Mouse (Mus musculus) neural tube, embryonic 15.5 days (tissue): Measurements from ENCODE around the gene Obp2a. TPM values are rescaled to one million over a fixed set of nuclear protein-coding genes. Genes with fewer than 3 reads are reported as not detected.
"Not testable (repeated sequence)": the region's sequence is repeated elsewhere in the genome, so short reads cannot be mapped to it uniquely, and the experiment has no call there.

ENCODE experiments used
- ATAC-seq: fragments of 200-750 bp; cut with Nextera tagmentation; 2 replicates; pipeline ENCODE4 v1.8.0; 2017; ENCODE audit warnings: mild to moderate bottlenecking, moderate TSS enrichment, moderate library complexity; ENCODE audit not compliant: low FRiP score
- H3K27ac ChIP-seq: fragments of 300-500 bp; sonication (generic); replicated peaks from 2 replicates; pipeline ENCODE4 v1.5.1; 2015; ENCODE audit warnings: mild to moderate bottlenecking, inconsistent platforms
- H3K27me3 ChIP-seq: fragments of 300-500 bp; sonication (generic); replicated peaks from 2 replicates; pipeline ENCODE4 v1.6.1; 2015; ENCODE audit warnings: inconsistent platforms
- H3K36me3 ChIP-seq: fragments of 300-500 bp; sonication (generic); 2 replicates; pipeline ENCODE4 v1.6.1; 2015; ENCODE audit warnings: inconsistent platforms
- H3K4me1 ChIP-seq: fragments of 300-500 bp; sonication (generic); 2 replicates; pipeline ENCODE4 v1.6.1; 2015; ENCODE audit warnings: inconsistent platforms
- H3K4me2 ChIP-seq: fragments of 300-500 bp; sonication (generic); 2 replicates; pipeline ENCODE4 v1.6.1; 2015; ENCODE audit warnings: inconsistent platforms, mild to moderate bottlenecking, moderate library complexity
- H3K4me3 ChIP-seq: fragments of 300-500 bp; sonication (generic); replicated peaks from 2 replicates; pipeline ENCODE4 v1.5.1; 2015; ENCODE audit warnings: mild to moderate bottlenecking, inconsistent platforms
- H3K9ac ChIP-seq: fragments of 300-500 bp; sonication (generic); replicated peaks from 2 replicates; pipeline ENCODE4 v1.6.1; 2015; ENCODE audit warnings: mild to moderate bottlenecking, inconsistent platforms
- H3K9me3 ChIP-seq: fragments of 300-500 bp; sonication (generic); replicated peaks from 2 replicates; pipeline ENCODE4 v1.6.1; 2016; ENCODE audit warnings: inconsistent platforms
- WGBS: fragments of 180-500 bp; shearing (Covaris S2); methylation state at CpG from one replicate; pipeline ENCODE4 v1.1.7; 2015; ENCODE audit warnings: mixed read lengths; 5-methylcytosine and 5-hydroxymethylcytosine counted together
- polyA plus RNA-seq: library from polyadenylated mRNA; unstranded; fragments of >200 nt; fragmentation: Nextera tagmentation; extraction: Ambion mirVana; gene quantifications from 2 replicates; pipeline ENCODE4 v1.2.1, GENCODE M21; 2015

The Obp2a gene
- polyA plus RNA-seq, 1 experiment from 2014 or later: not detected

GRCm38 (mm10) chr2:25711641-25712040 lies 11.8 kb downstream of the Obp2a start:
- not testable (repeated sequence) for H3K27me3 ChIP-seq, H3K4me2 ChIP-seq, H3K9ac ChIP-seq, H3K9me3 ChIP-seq, ATAC-seq, H3K36me3 ChIP-seq, H3K4me3 ChIP-seq, H3K27ac ChIP-seq
- H3K4me1 ChIP-seq: peaks cover 17% of the 10 kb centered on the region
- 22% methylated on average over 3 of the region's 3 CpGs for WGBS

DNA sequence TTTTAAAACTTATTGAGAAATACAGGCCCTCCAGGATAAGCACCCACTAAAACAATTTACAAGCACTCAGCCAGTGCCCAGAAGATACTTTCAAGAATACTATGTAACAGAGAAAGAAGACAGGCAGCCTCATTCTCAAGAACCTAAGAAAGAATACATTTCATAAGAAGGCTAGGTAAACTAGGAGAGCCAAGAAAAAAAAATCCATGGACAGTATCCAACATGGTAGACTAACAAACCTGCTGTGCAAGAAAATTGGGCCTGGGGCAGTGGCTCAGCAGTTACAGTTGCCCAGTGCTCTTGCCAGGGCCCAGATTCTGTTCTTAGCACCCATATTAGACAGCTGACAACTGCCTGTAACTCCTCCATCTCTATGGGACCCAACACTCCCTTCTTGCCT lies 17.4 kb downstream of the Obp2a start:
- Histone ChIP-seq H3K27ac (no peak overlapping the region), H3K4me1 (no peaks in the 10 kb centered on the region), H3K4me3 (no peak overlapping the region), H3K27me3 (no peaks in the 10 kb centered on the region), H3K9ac (no peak overlapping the region), H3K9me3 (no peaks in the 10 kb centered on the region), H3K4me2 (no peak overlapping the region), H3K36me3 (no peaks in the 10 kb centered on the region)
- no peak for ATAC-seq

GRCm38 (mm10) chr2:25733199-25733930 lies 33.5 kb downstream of the Obp2a start:
- no peak overlapping the region for H3K4me3 ChIP-seq
- no peak overlapping the region for H3K4me2 ChIP-seq
- H3K4me1 ChIP-seq: no peaks in the 10 kb centered on the region
- 0 out of 2 replicates have a peak, but pooled peaks cover 5% of the 10 kb centered on the region for H3K27me3 ChIP-seq
- no peaks in the 10 kb centered on the region for H3K36me3 ChIP-seq
- WGBS: 60% methylated on average over 2 of the region's 2 CpGs
- ATAC-seq: no peak
- H3K9ac ChIP-seq: no peak overlapping the region
- H3K9me3 ChIP-seq: no peaks in the 10 kb centered on the region
- H3K27ac ChIP-seq: no peak overlapping the region

- not testable (repeated sequence) for ATAC-seq, H3K27ac ChIP-seq, H3K4me1 ChIP-seq, H3K36me3 ChIP-seq, H3K4me3 ChIP-seq, H3K27me3 ChIP-seq, H3K4me2 ChIP-seq, H3K9ac ChIP-seq, H3K9me3 ChIP-seq
- 81% methylated on average over 3 of the region's 3 CpGs for WGBS
Measured at GRCm38 (mm10) chr2:25736709-25737108, 36.9 kb downstream of the Obp2a start, which contains the start of gene Obp2b. Gene Obp2b, plus strand, starts transcription at chr2:25737009.

- ATAC-seq: no peak
- WGBS: 71% methylated on average over 1 of the region's 1 CpGs
Measured at GRCm38 (mm10) chr2:25741671-25742070, 41.8 kb downstream of the Obp2a start.

More at GRCm38 (mm10) chr2:25741671-25742070, 41.8 kb downstream of the Obp2a start:
- no peak overlapping the region for H3K4me2 ChIP-seq
- no peaks in the 10 kb centered on the region for H3K9me3 ChIP-seq
- H3K27ac ChIP-seq: no peak overlapping the region
- no peak overlapping the region for H3K9ac ChIP-seq
- no peaks in the 10 kb centered on the region for H3K27me3 ChIP-seq
- H3K4me3 ChIP-seq: no peak overlapping the region
- H3K4me1 ChIP-seq: no peaks in the 10 kb centered on the region
- H3K36me3 ChIP-seq: no peaks in the 10 kb centered on the region

Other genes starting within 250 kb of the Obp2a start
- gene Clic3, start 243.2 kb upstream of the Obp2a start, polyA plus RNA-seq: 1.8 and 2.0 TPM in 2 replicates
- 100 and 120 TPM in 2 replicates for gene Paxx, start 238.9 kb upstream of the Obp2a start, polyA plus RNA-seq
- gene Ptgds, start 230.0 kb upstream of the Obp2a start, polyA plus RNA-seq: 40.1 and 116 TPM in 2 replicates
- gene Lcn12, start 206.1 kb upstream of the Obp2a start, polyA plus RNA-seq: not detected in 2 replicates
- gene Fbxw5, start 199.3 kb upstream of the Obp2a start, polyA plus RNA-seq: 128 and 134 TPM in 2 replicates
- 6.3 and 6.4 TPM in 2 replicates for gene C8g, start 198.3 kb upstream of the Obp2a start, polyA plus RNA-seq
- gene Traf2, start 153.1 kb upstream of the Obp2a start, polyA plus RNA-seq: 15.4 and 21.1 TPM in 2 replicates
- gene Edf1, start 142.2 kb upstream of the Obp2a start, polyA plus RNA-seq: 400 and 433 TPM in 2 replicates
- 2.3 and 33.0 TPM in 2 replicates for gene Mamdc4, start 125.2 kb upstream of the Obp2a start, polyA plus RNA-seq
- 159 and 181 TPM in 2 replicates for gene Phpt1, start 124.8 kb upstream of the Obp2a start, polyA plus RNA-seq
- 14.5 and 18.9 TPM in 2 replicates for gene Ajm1, start 118.3 kb upstream of the Obp2a start, polyA plus RNA-seq
- gene Rabl6, start 91.5 kb upstream of the Obp2a start, polyA plus RNA-seq: 66.8 and 69.6 TPM in 2 replicates
- gene Ccdc183, start 82.4 kb upstream of the Obp2a start, polyA plus RNA-seq: 0.23 and 0.27 TPM in 2 replicates
- 53.4 and 56.6 TPM in 2 replicates for gene Tmem141, start 78.0 kb upstream of the Obp2a start, polyA plus RNA-seq
- 2.7 and 3.8 TPM in 2 replicates for gene Fcna, start 72.0 kb upstream of the Obp2a start, polyA plus RNA-seq
- gene Lcn8, start 46.9 kb upstream of the Obp2a start, polyA plus RNA-seq: not detected in 2 replicates
- gene Lcn5, start 42.1 kb upstream of the Obp2a start, polyA plus RNA-seq: not detected in 2 replicates
- not detected in 2 replicates for gene Lcn6, start 23.3 kb upstream of the Obp2a start, polyA plus RNA-seq
- gene Lcn10, start 17.3 kb upstream of the Obp2a start, polyA plus RNA-seq: not detected in 2 replicates
- 162 and 177 TPM in 2 replicates for gene Bmyc, start 6.7 kb downstream of the Obp2a start, polyA plus RNA-seq
- gene Obp2b, start 37.0 kb downstream of the Obp2a start, polyA plus RNA-seq: not detected in 2 replicates
- not detected in 2 replicates for gene Lcn3, start 65.5 kb downstream of the Obp2a start, polyA plus RNA-seq
- not detected in 2 replicates for gene Lcn11, start 77.0 kb downstream of the Obp2a start, polyA plus RNA-seq
- 0.33 TPM in 1 of 2 replicates, not detected in the other for gene Gm13539, start 82.2 kb downstream of the Obp2a start, polyA plus RNA-seq
- gene Glt6d1, start 115.8 kb downstream of the Obp2a start, polyA plus RNA-seq: not detected in 2 replicates
- not detected in 2 replicates for gene Lcn9, start 123.1 kb downstream of the Obp2a start, polyA plus RNA-seq
- not detected in 2 replicates for gene Sohlh1, start 147.2 kb downstream of the Obp2a start, polyA plus RNA-seq
- 21.3 and 23.7 TPM in 2 replicates for gene Kcnt1, start 163.7 kb downstream of the Obp2a start, polyA plus RNA-seq